Comparison of ENCODE assay signal across 12 mouse cellular contexts in genomic region chr13:52187841-52188604, GRCm38 (mm10).
DNase-seq lines count a peak whose midpoint lies in the region; ATAC-seq and TF ChIP-seq lines count a peak whose summit lies in the region.
"Had no signal": no experiment of that assay in that cellular context is flagged by ENCODE, and none has a peak within 500 bp of the region (broad histone marks: within the 10 kb centered on the region; RNA-seq: fewer than 3 reads in every experiment).

No protein-coding gene starts in this region.

- H3K4me2 ChIP-seq in heart, embryonic 15.5 days = no peak overlapping the region
- H3K4me2 ChIP-seq in liver, embryonic 14.5 days (ENCODE audit: low read depth) = no peak overlapping the region
- H3K4me2 ChIP-seq: limb, embryonic 12.5 days had no signal

- no peak overlapping the region for H3K9ac ChIP-seq in heart, embryonic 15.5 days
- no peak overlapping the region for H3K9ac ChIP-seq in liver, embryonic 14.5 days (replicated peaks)
- H3K9ac ChIP-seq: limb, embryonic 12.5 days had no signal

- no peak overlapping the region for H3K27ac ChIP-seq in heart, embryonic 15.5 days
- no peak overlapping the region for H3K27ac ChIP-seq in liver, embryonic 14.5 days
- H3K27ac ChIP-seq: limb, embryonic 12.5 days had no signal

- no peaks in the 10 kb centered on the region for H3K9me3 ChIP-seq in heart, embryonic 15.5 days (replicated peaks)
- no peaks in the 10 kb centered on the region for H3K9me3 ChIP-seq in liver, embryonic 14.5 days (ENCODE audit: control insufficient read depth, low read length)
- H3K9me3 ChIP-seq: limb, embryonic 12.5 days had no signal

- TF ChIP-seq EP300 in liver, embryonic 14.5 days (IDR thresholded peaks at IDR 0.05; ENCODE audit: low read depth) = no peak

- no peak overlapping the region for H3K4me3 ChIP-seq in heart, embryonic 15.5 days
- H3K4me3 ChIP-seq in liver, embryonic 14.5 days (ENCODE audit: insufficient read depth in 1 of 2, low read depth in 2 of 2, low read length in 2 of 2) = no peak overlapping the region
- H3K4me3 ChIP-seq: erythroblast, embryonic 14.5 days; limb, embryonic 12.5 days had no signal

- intact Hi-C loops in heart, postnatal 14 days (cut with DNase I) = no loop called here

- no peaks in the 10 kb centered on the region for H3K27me3 ChIP-seq in heart, embryonic 15.5 days
- no peaks in the 10 kb centered on the region for H3K27me3 ChIP-seq in liver, embryonic 14.5 days (ENCODE audit: control insufficient read depth, insufficient read depth, low read length)
- H3K27me3 ChIP-seq: limb, embryonic 12.5 days had no signal

- no peak for TF ChIP-seq CTCF in liver, embryonic 14.5 days (IDR thresholded peaks at IDR 0.05; ENCODE audit: low read depth)

- peaks cover 21% of the 10 kb centered on the region for H3K4me1 ChIP-seq in heart, embryonic 15.5 days (replicated peaks)
- peaks cover 0 to 7% of the 10 kb centered on the region in 2 experiments; a peak in 2 of 4 replicates for H3K4me1 ChIP-seq in liver, embryonic 14.5 days (replicated peaks; ENCODE audit: control insufficient read depth in 2 of 2, insufficient read depth in 2 of 2, low read length in 1 of 2)
- H3K4me1 ChIP-seq: limb, embryonic 12.5 days had no signal

- 78% methylated on average over 8 of the region's 8 CpGs for WGBS in heart, embryonic 15.5 days
- WGBS in liver, embryonic 14.5 days (ENCODE audit: insufficient replicate concordance) = 68% methylated on average over 8 of the region's 8 CpGs

- H3K36me3 ChIP-seq in heart, embryonic 15.5 days = no peaks in the 10 kb centered on the region
- no peaks in the 10 kb centered on the region for H3K36me3 ChIP-seq in liver, embryonic 14.5 days (replicated peaks; ENCODE audit: control insufficient read depth, insufficient read depth, low read depth)
- H3K36me3 ChIP-seq: limb, embryonic 12.5 days had no signal

- peak; percentile 90 for DNase-seq in heart, adult 11 months
- no peak for DNase-seq in heart, postnatal 14 days
- peak; percentile 8 for DNase-seq in NIH3T3 (ENCODE audit: low read depth)
- DNase-seq in liver, embryonic 14.5 days (ENCODE audit: low read depth in 3 of 3, low spot score in 3 of 3) = peak in 2 of 3 experiments; percentile 14 to 15
- DNase-seq in lung, postnatal 25 days (ENCODE audit: low spot score) = no peak
- no peak for DNase-seq in testis, postnatal 14 days (ENCODE audit: low spot score)
- DNase-seq in urinary bladder, postnatal 14 days (ENCODE audit: low spot score) = no peak
- DNase-seq: cerebellum, adult 2 months; kidney, postnatal 14 days had no signal

- peak; percentile 67 for ATAC-seq in heart, embryonic 15.5 days (replicated peaks; ENCODE audit: insufficient number of reproducible peaks, insufficient read depth, low FRiP score, low read depth)
- peak; percentile 62 for ATAC-seq in liver, embryonic 14.5 days (ENCODE audit: insufficient read depth)

Comparison
In these comparisons a context has a peak if more than half of its experiments do, and no peak if none do; other contexts are left out.
1. DNase-seq: peak in heart, adult 11 months (single experiment), NIH3T3 (single experiment) and liver, embryonic 14.5 days (2 of 3); none in heart, postnatal 14 days (0 of 2), lung, postnatal 25 days (single experiment), testis, postnatal 14 days (single experiment) and urinary bladder, postnatal 14 days (single experiment).